Comparison of ENCODE assay signal across 8 mouse cellular contexts in the genomic region with DNA sequence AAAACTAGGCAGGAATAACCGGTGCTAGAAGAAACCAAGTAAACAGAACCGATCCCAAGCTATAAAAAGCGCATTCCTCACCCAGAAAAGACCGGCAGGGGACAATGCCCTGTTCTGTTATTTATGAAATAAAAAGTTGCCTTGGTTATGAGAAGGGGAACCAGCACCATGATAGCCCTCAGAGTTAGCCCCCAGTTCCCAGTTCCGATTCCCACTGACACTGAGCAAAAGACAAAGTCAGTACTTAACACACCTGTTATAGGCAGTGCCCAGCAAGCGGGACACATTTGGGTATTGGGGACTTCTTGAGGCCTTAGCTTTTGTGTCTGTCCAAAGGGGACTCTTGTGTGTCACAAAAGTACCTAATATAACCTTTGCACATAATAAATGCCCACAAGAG. TPM values are rescaled to one million over a fixed set of nuclear protein-coding genes. Genes with fewer than 3 reads are reported as not detected.
A peak's percentile ranks its signal among the peaks of the same experiment; 100 is the strongest.
DNase-seq lines count a peak whose midpoint lies in the region; ATAC-seq and TF ChIP-seq lines count a peak whose summit lies in the region.

No protein-coding gene starts in this region.

- peak overlapping the region; percentile 87 for H3K4me3 ChIP-seq in lung, embryonic 14.5 days (ENCODE audit: low read depth, low read length)
- H3K4me3 ChIP-seq in forebrain, embryonic 11.5 days (ENCODE audit: low read depth, low read length), result peak overlapping the region; percentile 87
- H3K4me3 ChIP-seq in intestine, postnatal 0 days (ENCODE audit: low read depth, low read length), result peak overlapping the region; percentile 89
- peak overlapping the region; percentile 75 for H3K4me3 ChIP-seq in neural tube, embryonic 15.5 days (replicated peaks)

- peaks cover 10% of the 10 kb centered on the region; the same call in 1 of the 2 replicates for H3K4me1 ChIP-seq in lung, embryonic 14.5 days (ENCODE audit: insufficient read depth)
- 0 out of 2 replicates have a peak, but pooled peaks cover 1% of the 10 kb centered on the region for H3K4me1 ChIP-seq in forebrain, embryonic 11.5 days (replicated peaks; ENCODE audit: control insufficient read depth, insufficient read depth, low read length)
- peaks cover 4% of the 10 kb centered on the region; the same call in 1 of the 2 replicates for H3K4me1 ChIP-seq in intestine, postnatal 0 days (replicated peaks; ENCODE audit: control insufficient read depth, insufficient read depth, low read length)
- H3K4me1 ChIP-seq in neural tube, embryonic 15.5 days, result peaks cover 25% of the 10 kb centered on the region

- no peak for DNase-seq in lung, embryonic 14.5 days
- no peak for DNase-seq in lung, postnatal 25 days (ENCODE audit: low spot score)
- no peak for DNase-seq in forebrain, embryonic 11.5 days (ENCODE audit: low spot score)
- DNase-seq in adrenal gland, adult (ENCODE audit: inconsistent age in 2 of 2, low spot score in 1 of 2), result no peak
- DNase-seq in layer of hippocampus, adult 9-10 months (ENCODE audit: low spot score), result no peak

- H3K27me3 ChIP-seq in lung, embryonic 14.5 days (ENCODE audit: insufficient read depth, low read length), result no peaks in the 10 kb centered on the region
- H3K27me3 ChIP-seq in forebrain, embryonic 11.5 days (ENCODE audit: control insufficient read depth, insufficient read depth, low read length), result no peaks in the 10 kb centered on the region
- no peaks in the 10 kb centered on the region for H3K27me3 ChIP-seq in intestine, postnatal 0 days (replicated peaks; ENCODE audit: control insufficient read depth, insufficient read depth, low read length)
- H3K27me3 ChIP-seq in neural tube, embryonic 15.5 days (replicated peaks), result no peaks in the 10 kb centered on the region

- H3K9me3 ChIP-seq in lung, embryonic 14.5 days (ENCODE audit: low read depth, low read length), result no peaks in the 10 kb centered on the region
- no peaks in the 10 kb centered on the region for H3K9me3 ChIP-seq in forebrain, embryonic 11.5 days (ENCODE audit: control insufficient read depth, low read length)
- H3K9me3 ChIP-seq in intestine, postnatal 0 days (ENCODE audit: control insufficient read depth), result no peaks in the 10 kb centered on the region
- H3K9me3 ChIP-seq in neural tube, embryonic 15.5 days (replicated peaks), result no peaks in the 10 kb centered on the region

- no peak for TF ChIP-seq CTCF in lung, embryonic 14.5 days (IDR thresholded peaks at IDR 0.05; ENCODE audit: low read depth)
- no peak for TF ChIP-seq CTCF in intestine, postnatal 0 days (IDR thresholded peaks at IDR 0.05; ENCODE audit: low read depth)

- peak overlapping the region; percentile 97 for H3K9ac ChIP-seq in lung, embryonic 14.5 days
- peak overlapping the region; percentile 96 for H3K9ac ChIP-seq in forebrain, embryonic 11.5 days (ENCODE audit: low read length)
- peak overlapping the region; percentile 89; the same call in 1 of the 2 replicates for H3K9ac ChIP-seq in intestine, postnatal 0 days (ENCODE audit: low read depth, low read length)
- peak overlapping the region; percentile 89 for H3K9ac ChIP-seq in neural tube, embryonic 15.5 days (replicated peaks)

- 18% methylated on average over 6 of the region's 6 CpGs for WGBS in lung, embryonic 14.5 days
- 28% methylated on average over 6 of the region's 6 CpGs for WGBS in forebrain, embryonic 11.5 days
- 17% methylated on average over 6 of the region's 6 CpGs for WGBS in intestine, postnatal 0 days
- 18% methylated on average over 6 of the region's 6 CpGs for WGBS in neural tube, embryonic 15.5 days

- H3K27ac ChIP-seq in lung, embryonic 14.5 days (ENCODE audit: low read depth), result peak overlapping the region; percentile 99
- peak overlapping the region; percentile 98; the same call in 1 of the 2 replicates for H3K27ac ChIP-seq in forebrain, embryonic 11.5 days (ENCODE audit: low read depth, low read length)
- H3K27ac ChIP-seq in intestine, postnatal 0 days (ENCODE audit: low read depth, low read length), result no peak overlapping the region
- peak overlapping the region; percentile 97 for H3K27ac ChIP-seq in neural tube, embryonic 15.5 days (replicated peaks)

- H3K4me2 ChIP-seq in lung, embryonic 14.5 days, result peak overlapping the region; percentile 86
- peak overlapping the region; percentile 56 for H3K4me2 ChIP-seq in forebrain, embryonic 11.5 days (ENCODE audit: low read depth, low read length, severe bottlenecking)
- peak overlapping the region; percentile 94 for H3K4me2 ChIP-seq in intestine, postnatal 0 days (replicated peaks; ENCODE audit: low read depth)
- peak overlapping the region; percentile 81 for H3K4me2 ChIP-seq in neural tube, embryonic 15.5 days

- no peaks in the 10 kb centered on the region for H3K36me3 ChIP-seq in lung, embryonic 14.5 days (ENCODE audit: insufficient read depth)
- no peaks in the 10 kb centered on the region for H3K36me3 ChIP-seq in forebrain, embryonic 11.5 days (ENCODE audit: control insufficient read depth, insufficient read depth, low read length)
- H3K36me3 ChIP-seq in intestine, postnatal 0 days (ENCODE audit: control insufficient read depth, insufficient read depth), result no peaks in the 10 kb centered on the region
- H3K36me3 ChIP-seq in neural tube, embryonic 15.5 days, result no peaks in the 10 kb centered on the region

- no peak for ATAC-seq in lung, embryonic 14.5 days (ENCODE audit: insufficient read depth)
- no peak for ATAC-seq in forebrain, embryonic 11.5 days (replicated peaks; ENCODE audit: low FRiP score)
- no peak for ATAC-seq in intestine, postnatal 0 days
- no peak for ATAC-seq in neural tube, embryonic 15.5 days (ENCODE audit: low FRiP score)
- no peak for ATAC-seq in monocyte, adult 5-6 weeks (replicated peaks; ENCODE audit: insufficient number of reproducible peaks, low FRiP score, low TSS enrichment, poor library complexity, severe bottlenecking)

RNA-seq across cellular contexts. Expression of a gene that starts 0.4 kb away (rescaled TPM):
- 10.0 and 10.3 TPM in 2 replicates for polyA plus RNA-seq in lung, embryonic 14.5 days (2014; fragmentation: Nextera tagmentation; extraction: Ambion mirVana)
- 10.7 and 11.5 TPM in 2 replicates for polyA plus RNA-seq in forebrain, embryonic 11.5 days (2014; fragmentation: Nextera tagmentation; extraction: Ambion mirVana)
- 3.7 and 4.4 TPM in 2 replicates for polyA plus RNA-seq in intestine, postnatal 0 days (2015; fragmentation: Nextera tagmentation; extraction: Ambion mirVana)
- 9.7 and 10.7 TPM in 2 replicates for polyA plus RNA-seq in neural tube, embryonic 15.5 days (2015; fragmentation: Nextera tagmentation; extraction: Ambion mirVana)
- total RNA-seq in monocyte, adult 5-6 weeks (2017), result 2.6 to 4.1 TPM (median 2.7 TPM) in 3 replicates

RNA-seq across cellular contexts. Expression of a gene that starts 42.5 kb away (rescaled TPM):
- 83.0 and 89.3 TPM in 2 replicates for polyA plus RNA-seq in lung, embryonic 14.5 days (2014; fragmentation: Nextera tagmentation; extraction: Ambion mirVana)
- polyA plus RNA-seq in forebrain, embryonic 11.5 days (2014; fragmentation: Nextera tagmentation; extraction: Ambion mirVana), result 78.8 and 83.6 TPM in 2 replicates
- polyA plus RNA-seq in intestine, postnatal 0 days (2015; fragmentation: Nextera tagmentation; extraction: Ambion mirVana), result 13.4 and 16.9 TPM in 2 replicates
- 8.5 and 21.8 TPM in 2 replicates for polyA plus RNA-seq in neural tube, embryonic 15.5 days (2015; fragmentation: Nextera tagmentation; extraction: Ambion mirVana)
- 12.0 to 32.5 TPM (median 17.6 TPM) in 3 replicates for total RNA-seq in monocyte, adult 5-6 weeks (2017)
